Mouse (Mus musculus) heart, embryonic 16.5 days (tissue): ENCODE results near the gene Fam221b. TPM values are rescaled to one million over a fixed set of nuclear protein-coding genes. Genes with fewer than 3 reads are reported as not detected.

Experiments
- ATAC-seq: fragments of 200-750 bp; cut with Nextera tagmentation; replicated peaks from 2 replicates; pipeline ENCODE4 v1.8.0; 2017; ENCODE audit warnings: moderate number of reproducible peaks; ENCODE audit not compliant: insufficient read depth, low FRiP score; ENCODE audit errors: extremely low read depth
- H3K27ac ChIP-seq: fragments of 300-500 bp; sonication (generic); 2 replicates; pipeline ENCODE4 v1.5.1; 2014; ENCODE audit warnings: mild to moderate bottlenecking, low read length, control low read depth, moderate library complexity
- H3K27me3 ChIP-seq: fragments of 300-500 bp; sonication (generic); 2 replicates; pipeline ENCODE4 v1.6.1; 2014; ENCODE audit warnings: low read length, mixed read lengths; ENCODE audit not compliant: control insufficient read depth, insufficient read depth
- H3K36me3 ChIP-seq: fragments of 300-500 bp; sonication (generic); 2 replicates; pipeline ENCODE4 v1.6.1; 2014; ENCODE audit not compliant: control insufficient read depth, insufficient read depth
- H3K4me1 ChIP-seq: fragments of 300-500 bp; sonication (generic); 2 replicates; pipeline ENCODE4 v1.6.1; 2014; ENCODE audit warnings: low read length, mixed read lengths; ENCODE audit not compliant: control insufficient read depth, insufficient read depth
- H3K4me2 ChIP-seq: fragments of 300-500 bp; sonication (generic); 2 replicates; pipeline ENCODE4 v1.6.1; 2014; ENCODE audit warnings: low read depth, mild to moderate bottlenecking, control low read depth, low read length
- H3K4me3 ChIP-seq: fragments of 300-500 bp; sonication (generic); 2 replicates; pipeline ENCODE4 v1.5.1; 2014; ENCODE audit warnings: mild to moderate bottlenecking, control low read depth, low read length
- H3K9ac ChIP-seq: fragments of 300-500 bp; sonication (generic); 2 replicates; pipeline ENCODE4 v1.6.1; 2014; ENCODE audit warnings: low read length, control low read depth
- H3K9me3 ChIP-seq: fragments of 300-500 bp; sonication (generic); replicated peaks from 2 replicates; pipeline ENCODE4 v1.6.1; 2016; ENCODE audit warnings: low read length; ENCODE audit not compliant: control insufficient read depth
- whole genome bisulfite sequencing: fragments of 180-500 bp; shearing (Covaris S2); extraction: QIAGEN DNeasy Blood & Tissue Kit; methylation state at CpG from one replicate; pipeline ENCODE4 v1.1.7; 2014; 5-methylcytosine and 5-hydroxymethylcytosine counted together
- polyA plus RNA-seq: library from polyadenylated mRNA; unstranded; fragments of >200 nt; fragmentation: Nextera tagmentation; extraction: Ambion mirVana; gene quantifications from 2 replicates; pipeline ENCODE4 v1.2.1, GENCODE M21; 2015

The Fam221b gene
- polyA plus RNA-seq, 1 experiment from 2014 or later = 2.9 TPM

GRCm38 (mm10) chr4:43695249-43695671, 26.3 kb upstream of the Fam221b start:
- H3K36me3 ChIP-seq = no peaks in the 10 kb centered on the region
- H3K27ac ChIP-seq = 0 out of 2 replicates have a peak overlapping the region, but pooled peaks have one; percentile 6
- H3K27me3 ChIP-seq = no peaks in the 10 kb centered on the region
- peaks cover 19% of the 10 kb centered on the region for H3K4me1 ChIP-seq
- peak; percentile 65; the same call in 1 of the 2 replicates for ATAC-seq
- WGBS = 11% methylated on average over 9 of the region's 9 CpGs
- no peaks in the 10 kb centered on the region for H3K9me3 ChIP-seq
- no peak overlapping the region for H3K4me2 ChIP-seq
- no peak overlapping the region for H3K4me3 ChIP-seq
- H3K9ac ChIP-seq = 0 out of 2 replicates have a peak overlapping the region, but pooled peaks have one; percentile 14

- WGBS = 79% methylated on average over 1 of the region's 1 CpGs
- ATAC-seq = no peak
These were observed 25.7 kb upstream of the Fam221b start for GRCm38 (mm10) chr4:43694439-43695248.

GRCm38 (mm10) chr4:43693806-43694241, 24.9 kb upstream of the Fam221b start:
- Histone ChIP-seq H3K4me2 (no peak overlapping the region), H3K27ac (no peak overlapping the region), H3K4me1 (peaks cover 19% of the 10 kb centered on the region), H3K9ac (no peak overlapping the region), H3K9me3 (no peaks in the 10 kb centered on the region), H3K27me3 (no peaks in the 10 kb centered on the region), H3K4me3 (no peak overlapping the region), H3K36me3 (no peaks in the 10 kb centered on the region)
- 45% methylated on average over 5 of the region's 5 CpGs for WGBS
- peak; percentile 61 for ATAC-seq

More at GRCm38 (mm10) chr4:43694439-43695248, 25.7 kb upstream of the Fam221b start:
- H3K4me3 ChIP-seq = no peak overlapping the region
- no peaks in the 10 kb centered on the region for H3K9me3 ChIP-seq
- no peak overlapping the region for H3K4me2 ChIP-seq
- no peaks in the 10 kb centered on the region for H3K36me3 ChIP-seq
- H3K4me1 ChIP-seq = peaks cover 19% of the 10 kb centered on the region
- no peak overlapping the region for H3K27ac ChIP-seq
- H3K27me3 ChIP-seq = no peaks in the 10 kb centered on the region
- 0 out of 2 replicates have a peak overlapping the region, but pooled peaks have one; percentile 14 for H3K9ac ChIP-seq

- Histone ChIP-seq H3K27me3 (no peaks in the 10 kb centered on the region), H3K4me3 (no peak overlapping the region), H3K9ac (no peak overlapping the region), H3K27ac (no peak overlapping the region), H3K4me2 (no peak overlapping the region), H3K36me3 (no peaks in the 10 kb centered on the region), H3K4me1 (peaks cover 19% of the 10 kb centered on the region), H3K9me3 (no peaks in the 10 kb centered on the region)
- 67% methylated on average over 5 of the region's 5 CpGs for WGBS
- no peak for ATAC-seq
These were observed 22.1 kb upstream of the Fam221b start for GRCm38 (mm10) chr4:43691026-43691425.

GRCm38 (mm10) chr4:43690021-43690420, 21.1 kb upstream of the Fam221b start:
- no peak for ATAC-seq
- Histone ChIP-seq H3K4me1 (peaks cover 13% of the 10 kb centered on the region), H3K27ac (no peak overlapping the region), H3K4me3 (no peak overlapping the region), H3K27me3 (no peaks in the 10 kb centered on the region), H3K4me2 (no peak overlapping the region), H3K9me3 (no peaks in the 10 kb centered on the region), H3K36me3 (no peaks in the 10 kb centered on the region), H3K9ac (no peak overlapping the region)
- WGBS = 91% methylated on average over 17 of the region's 17 CpGs

- Histone ChIP-seq H3K27me3 (no peaks in the 10 kb centered on the region), H3K27ac (no peak overlapping the region), H3K9me3 (no peaks in the 10 kb centered on the region), H3K36me3 (0 out of 2 replicates have a peak, but pooled peaks cover 2% of the 10 kb centered on the region), H3K9ac (no peak overlapping the region), H3K4me2 (no peak overlapping the region), H3K4me3 (no peak overlapping the region), H3K4me1 (no peaks in the 10 kb centered on the region)
- WGBS = 85% methylated on average over 7 of the region's 7 CpGs
- no peak for ATAC-seq
These were observed 10.6 kb upstream of the Fam221b start for GRCm38 (mm10) chr4:43679416-43680043.

- no peak for ATAC-seq
- H3K4me3 ChIP-seq = no peak overlapping the region
These were observed 9.6 kb upstream of the Fam221b start for GRCm38 (mm10) chr4:43678541-43678940.

GRCm38 (mm10) chr4:43675608-43676007, 6.7 kb upstream of the Fam221b start:
- WGBS = 78% methylated on average over 4 of the region's 4 CpGs
- Histone ChIP-seq H3K9ac (no peak overlapping the region), H3K36me3 (no peaks in the 10 kb centered on the region)

More at GRCm38 (mm10) chr4:43678541-43678940, 9.6 kb upstream of the Fam221b start:
- Histone ChIP-seq H3K9ac (no peak overlapping the region), H3K4me1 (no peaks in the 10 kb centered on the region), H3K9me3 (no peaks in the 10 kb centered on the region), H3K27ac (no peak overlapping the region), H3K27me3 (no peaks in the 10 kb centered on the region), H3K4me2 (no peak overlapping the region), H3K36me3 (0 out of 2 replicates have a peak, but pooled peaks cover 2% of the 10 kb centered on the region)
- 89% methylated on average over 6 of the region's 6 CpGs for WGBS

GRCm38 (mm10) chr4:43674974-43675373, 6.0 kb upstream of the Fam221b start:
- WGBS = 80% methylated on average over 5 of the region's 5 CpGs

More at GRCm38 (mm10) chr4:43675608-43676007, 6.7 kb upstream of the Fam221b start:
- no peak for ATAC-seq
- Histone ChIP-seq H3K27ac (no peak overlapping the region), H3K4me3 (no peak overlapping the region), H3K27me3 (no peaks in the 10 kb centered on the region), H3K4me2 (no peak overlapping the region), H3K9me3 (no peaks in the 10 kb centered on the region), H3K4me1 (peaks cover 3% of the 10 kb centered on the region; the same call in 1 of the 2 replicates)

More at GRCm38 (mm10) chr4:43674974-43675373, 6.0 kb upstream of the Fam221b start:
- no peak overlapping the region for H3K9ac ChIP-seq
- peaks cover 7% of the 10 kb centered on the region for H3K4me1 ChIP-seq
- no peak overlapping the region for H3K4me2 ChIP-seq
- no peaks in the 10 kb centered on the region for H3K27me3 ChIP-seq
- H3K36me3 ChIP-seq = no peaks in the 10 kb centered on the region
- no peak for ATAC-seq
- no peak overlapping the region for H3K27ac ChIP-seq
- H3K4me3 ChIP-seq = no peak overlapping the region
- no peaks in the 10 kb centered on the region for H3K9me3 ChIP-seq
